Mouse (Mus musculus): ENCODE data around the gene Gm36079. TPM values are rescaled to one million over a fixed set of nuclear protein-coding genes. Genes with fewer than 3 reads are reported as not detected.
A peak's percentile ranks its signal among the peaks of the same experiment; 100 is the strongest.
"Not testable (repeated sequence)": the region's sequence is repeated elsewhere in the genome, so short reads cannot be mapped to it uniquely, and the experiment has no call there.

Gene Gm36079
- not detected in 2 replicates for polyA plus RNA-seq (2016; fragmentation: Nextera tagmentation; extraction: Ambion mirVana)

DNA sequence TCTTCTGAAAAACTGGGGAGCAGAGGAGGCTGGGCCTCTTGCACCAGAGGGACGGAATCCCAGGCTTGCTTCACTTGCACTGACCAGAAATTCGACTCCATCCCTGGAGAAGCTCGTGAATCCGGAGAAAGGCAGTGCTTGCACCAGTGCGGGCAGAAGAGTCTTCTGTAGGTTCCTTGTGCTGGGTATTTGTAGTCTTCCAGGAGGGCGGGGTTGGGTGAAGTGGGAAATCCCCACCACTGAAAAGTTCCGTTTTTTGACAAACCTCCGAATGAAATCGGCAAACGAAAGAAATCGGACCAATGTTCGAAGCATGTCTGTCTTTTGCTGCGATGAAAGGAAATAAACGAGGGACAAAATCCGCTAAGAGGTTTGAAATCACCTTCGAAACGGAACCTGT lies at the start of gene Gm36079:
Gm36079 (minus strand) TSS at position 101 of the 400 bp plus-strand sequence.
- not testable (repeated sequence) for H3K9ac ChIP-seq; H3K4me2 ChIP-seq (replicated peaks); H3K4me1 ChIP-seq; H3K4me3 ChIP-seq; H3K36me3 ChIP-seq; H3K9me3 ChIP-seq; ATAC-seq (ENCODE audit: low FRiP score, low read depth); H3K27ac ChIP-seq
- H3K27me3 ChIP-seq (replicated peaks), result peaks cover 15% of the 10 kb centered on the region
- 9% methylated on average over 5 of the region's 17 CpGs for WGBS

DNA sequence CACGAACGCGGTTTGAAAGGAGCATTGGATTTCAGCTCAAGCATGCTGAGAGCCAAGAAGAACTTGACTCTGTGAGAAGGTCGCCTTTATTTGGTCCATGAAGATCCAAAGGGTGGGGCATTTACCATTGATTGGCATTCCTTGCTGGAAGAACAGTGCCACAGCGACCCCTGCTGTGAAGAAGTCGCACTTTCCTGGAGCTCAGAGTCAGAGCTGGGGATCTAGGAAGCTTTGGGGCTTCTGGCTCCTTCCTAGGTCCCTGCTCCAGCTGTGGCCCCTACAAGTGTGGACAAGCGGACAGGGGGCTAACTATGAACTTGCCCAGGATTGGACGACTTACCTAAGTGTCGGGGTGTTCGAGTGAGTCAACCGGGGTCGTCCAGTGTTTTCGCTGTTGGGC lies 44.1 kb upstream of the Gm36079 start:
- not testable (repeated sequence) for H3K27ac ChIP-seq; H3K4me3 ChIP-seq; H3K4me1 ChIP-seq; H3K36me3 ChIP-seq; H3K9me3 ChIP-seq; H3K9ac ChIP-seq; H3K4me2 ChIP-seq (replicated peaks); H3K27me3 ChIP-seq (replicated peaks)
- WGBS, result no CpG with 5 or more reads among the region's 13 CpGs
- peak; percentile 41; the same call in 1 of the 2 replicates for ATAC-seq (ENCODE audit: low FRiP score, low read depth)

DNA sequence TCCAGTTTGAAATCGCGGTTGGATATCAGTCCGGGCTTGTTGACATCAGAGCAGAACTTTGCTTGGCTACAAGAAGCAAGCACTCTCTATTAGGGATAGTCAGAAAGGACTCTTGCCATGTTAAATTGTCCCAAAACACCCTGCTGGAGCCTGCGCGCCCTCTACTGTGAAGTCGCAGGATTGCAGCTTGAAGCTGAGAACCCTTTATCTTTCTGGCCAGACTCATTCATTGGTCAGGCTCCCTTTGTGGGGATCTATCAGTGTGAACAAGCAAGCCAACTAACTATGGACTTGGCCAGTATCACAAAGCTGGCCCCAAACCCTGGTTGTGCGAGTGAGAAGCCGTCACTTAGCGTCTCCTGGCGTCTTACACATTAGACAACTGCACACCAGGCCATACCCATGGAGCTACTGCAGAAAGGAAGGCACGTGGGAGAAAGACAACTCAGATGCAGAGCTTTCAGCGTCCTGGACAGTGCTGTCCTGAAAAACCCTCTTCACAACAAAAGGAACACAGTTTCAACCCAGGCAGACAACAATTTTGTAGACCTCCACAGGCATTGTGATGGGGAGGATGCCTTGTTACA lies 43.3 kb upstream of the Gm36079 start:
- no CpG with 5 or more reads among the region's 12 CpGs for WGBS
- H3K27me3 ChIP-seq (replicated peaks); H3K9me3 ChIP-seq; H3K4me1 ChIP-seq; H3K4me2 ChIP-seq (replicated peaks); H3K9ac ChIP-seq; H3K4me3 ChIP-seq; H3K27ac ChIP-seq; H3K36me3 ChIP-seq; ATAC-seq (ENCODE audit: low FRiP score, low read depth): not testable (repeated sequence)

DNA sequence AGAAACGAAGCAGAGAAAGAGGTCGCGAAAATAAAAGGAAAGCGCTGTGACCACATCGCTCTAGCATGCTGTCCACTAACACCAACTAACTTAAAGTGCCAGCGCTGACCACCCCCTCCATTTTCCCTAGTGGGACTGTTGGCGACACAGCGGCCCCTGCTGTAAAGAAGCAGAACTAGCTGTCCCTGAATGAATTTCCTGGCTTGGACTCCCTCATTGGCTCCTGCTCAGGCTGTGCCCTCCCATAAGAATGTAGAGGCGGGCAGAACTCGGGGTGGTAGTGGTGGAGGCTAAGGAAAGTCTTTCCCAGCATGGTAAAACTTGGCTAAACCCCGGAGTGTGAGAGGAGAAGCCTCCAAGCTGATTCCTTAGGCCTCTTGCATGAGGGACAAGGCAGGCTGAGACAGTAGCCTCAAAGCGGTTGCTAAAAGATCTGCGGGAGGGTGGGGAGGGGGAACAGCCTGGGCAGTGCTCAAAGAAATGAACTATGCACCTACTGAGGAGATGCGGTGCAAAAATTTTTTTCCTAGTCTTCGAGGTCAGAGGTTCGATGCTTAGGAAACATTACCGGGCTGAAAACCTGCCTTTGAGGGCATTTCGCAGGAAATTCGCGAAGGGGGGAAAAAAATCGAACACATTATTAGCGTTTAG lies 36.8 kb upstream of the Gm36079 start:
- H3K36me3 ChIP-seq; H3K9me3 ChIP-seq; H3K27me3 ChIP-seq (replicated peaks); H3K9ac ChIP-seq; H3K4me2 ChIP-seq (replicated peaks); H3K27ac ChIP-seq; H3K4me3 ChIP-seq; H3K4me1 ChIP-seq: not testable (repeated sequence)
- no CpG with 5 or more reads among the region's 22 CpGs for WGBS
- ATAC-seq (ENCODE audit: low FRiP score, low read depth), result peak; percentile 93

DNA sequence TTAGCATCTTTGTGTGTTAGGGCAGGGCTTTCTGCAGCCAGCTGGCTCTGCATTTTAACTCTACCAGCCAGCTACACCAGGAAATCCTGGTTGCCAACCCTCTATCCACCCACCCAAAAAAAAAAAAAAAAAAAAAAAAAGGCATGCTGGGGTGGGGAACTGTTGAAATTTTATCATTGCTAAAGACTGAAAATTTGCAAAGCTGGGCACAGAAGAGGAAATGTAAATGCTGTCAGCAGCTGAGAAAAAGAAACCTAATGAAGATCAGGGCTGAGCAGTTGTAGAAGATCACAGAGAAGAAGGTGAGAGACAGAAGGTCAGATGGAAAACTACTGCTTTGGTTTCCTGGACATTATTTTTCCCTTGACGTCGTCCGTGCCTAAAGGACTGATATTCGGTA lies 36.1 kb upstream of the Gm36079 start:
- H3K4me3 ChIP-seq; H3K27me3 ChIP-seq (replicated peaks); H3K27ac ChIP-seq; H3K9me3 ChIP-seq; H3K9ac ChIP-seq; ATAC-seq (ENCODE audit: low FRiP score, low read depth); H3K36me3 ChIP-seq; H3K4me2 ChIP-seq (replicated peaks); H3K4me1 ChIP-seq: not testable (repeated sequence)
- WGBS, result no CpG with 5 or more reads among the region's 4 CpGs

DNA sequence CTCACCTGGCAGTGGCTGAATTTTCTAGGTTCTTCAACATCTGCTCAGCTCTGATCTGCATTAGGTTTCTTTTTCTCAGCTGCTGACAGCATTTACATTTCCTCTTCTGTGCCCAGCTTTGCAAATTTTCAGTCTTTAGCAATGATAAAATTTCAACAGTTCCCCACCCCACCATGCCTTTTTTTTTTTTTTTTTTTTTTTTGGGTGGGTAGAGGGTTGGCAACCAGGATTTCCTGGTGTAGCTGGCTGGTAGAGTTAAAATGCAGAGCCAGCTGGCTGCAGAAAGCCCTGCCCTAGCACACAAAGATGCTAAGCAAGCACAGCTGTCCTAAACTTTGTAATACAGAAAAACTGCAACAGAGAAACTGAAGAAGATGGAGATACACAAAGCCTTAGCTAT lies 25.3 kb upstream of the Gm36079 start, which contains the start of gene Gm21188:
Gm21188 (minus strand) TSS at position 110 of the 400 bp plus-strand sequence.
- not testable (repeated sequence) for H3K4me1 ChIP-seq; H3K36me3 ChIP-seq; H3K9ac ChIP-seq; H3K4me2 ChIP-seq (replicated peaks); H3K9me3 ChIP-seq; ATAC-seq (ENCODE audit: low FRiP score, low read depth); H3K27ac ChIP-seq; H3K4me3 ChIP-seq; H3K27me3 ChIP-seq (replicated peaks)

DNA sequence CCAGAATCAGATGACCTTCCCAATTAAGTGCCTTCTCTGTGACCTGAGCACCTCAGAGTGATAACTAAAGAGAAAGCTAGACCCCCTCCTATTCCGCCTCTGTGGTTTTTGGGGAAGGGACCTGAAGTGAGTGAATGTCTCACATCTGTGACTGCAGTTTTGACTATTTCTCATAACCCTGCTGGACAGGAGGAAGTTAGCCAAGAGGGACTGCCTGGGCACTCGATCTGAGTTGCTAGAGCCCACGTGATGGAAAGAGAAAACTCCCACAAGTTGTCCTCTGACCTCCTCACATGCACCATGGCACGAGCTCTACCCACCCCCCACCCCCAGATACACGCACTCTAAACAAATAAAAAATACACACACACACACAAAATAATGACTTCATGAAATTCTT lies 21.8 kb upstream of the Gm36079 start:
- H3K4me3 ChIP-seq; H3K9ac ChIP-seq; H3K27ac ChIP-seq; ATAC-seq (ENCODE audit: low FRiP score, low read depth); H3K4me1 ChIP-seq; H3K36me3 ChIP-seq; H3K9me3 ChIP-seq; H3K27me3 ChIP-seq (replicated peaks); H3K4me2 ChIP-seq (replicated peaks): not testable (repeated sequence)
- no CpG with 5 or more reads among the region's 5 CpGs for WGBS

DNA sequence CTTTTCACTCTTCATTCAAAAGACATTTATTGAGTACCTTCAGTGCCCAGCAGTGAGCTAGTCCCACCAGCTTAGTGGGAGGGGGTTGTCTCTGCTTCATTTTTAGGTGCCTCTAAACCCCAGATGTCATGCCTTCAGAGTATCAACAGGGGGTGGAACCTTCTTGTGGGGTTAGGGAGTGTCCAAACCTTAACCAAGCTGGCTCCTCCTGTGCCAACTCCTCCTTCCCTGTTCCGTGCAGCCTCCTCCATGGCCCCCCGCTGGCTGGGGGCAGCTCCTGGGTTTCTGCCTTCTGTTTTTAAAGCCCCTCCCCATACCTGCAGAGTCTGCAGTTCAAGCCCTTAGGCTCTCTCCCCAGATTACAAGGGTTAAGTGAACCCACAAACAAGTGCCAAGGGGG lies 21.4 kb upstream of the Gm36079 start:
- H3K9me3 ChIP-seq; H3K27me3 ChIP-seq (replicated peaks); H3K4me3 ChIP-seq; H3K27ac ChIP-seq; H3K9ac ChIP-seq; H3K36me3 ChIP-seq; ATAC-seq (ENCODE audit: low FRiP score, low read depth); H3K4me2 ChIP-seq (replicated peaks); H3K4me1 ChIP-seq: not testable (repeated sequence)
- no CpG with 5 or more reads among the region's 2 CpGs for WGBS

DNA sequence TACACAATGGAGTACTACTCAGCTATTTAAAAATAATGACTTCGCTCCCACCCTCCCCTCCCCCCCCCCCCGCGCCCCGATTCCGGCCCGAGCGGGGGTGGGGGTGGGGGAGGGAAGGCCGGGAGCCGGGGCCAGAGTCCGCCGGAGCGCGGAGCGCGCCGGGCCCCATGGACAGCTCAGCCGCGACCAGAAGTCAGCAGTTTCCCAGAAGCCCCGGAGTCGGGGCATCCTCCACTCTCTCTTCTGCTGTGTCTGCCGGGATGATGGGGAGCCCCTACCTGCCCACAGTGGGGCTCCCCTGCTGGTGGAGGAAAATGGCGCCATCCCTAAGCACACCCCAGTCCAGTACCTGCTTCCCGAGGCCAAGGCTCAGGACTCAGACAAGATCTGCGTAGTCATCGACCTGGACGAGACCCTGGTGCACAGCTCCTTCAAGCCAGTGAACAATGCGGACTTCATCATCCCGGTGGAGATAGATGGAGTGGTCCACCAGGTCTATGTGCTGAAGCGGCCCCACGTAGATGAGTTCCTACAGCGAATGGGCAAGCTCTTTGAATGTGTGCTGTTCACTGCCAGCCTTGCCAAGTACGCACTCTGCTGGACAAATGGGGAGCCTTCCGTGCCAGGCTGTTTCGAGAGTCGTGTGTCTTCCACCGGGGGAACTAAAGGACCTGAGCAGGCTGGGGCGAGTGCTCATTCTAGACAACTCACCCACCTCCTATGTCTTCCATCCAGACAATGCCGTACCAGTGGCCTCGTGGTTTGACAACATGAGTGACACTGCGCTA lies 19.8 kb upstream of the Gm36079 start:
- H3K4me1 ChIP-seq; H3K4me3 ChIP-seq; H3K9ac ChIP-seq; H3K27me3 ChIP-seq (replicated peaks); H3K36me3 ChIP-seq; H3K4me2 ChIP-seq (replicated peaks); H3K9me3 ChIP-seq; H3K27ac ChIP-seq: not testable (repeated sequence)
- 1% methylated on average over 9 of the region's 40 CpGs for WGBS
- ATAC-seq (ENCODE audit: low FRiP score, low read depth), result peak; percentile 53; the same call in 1 of the 2 replicates

DNA sequence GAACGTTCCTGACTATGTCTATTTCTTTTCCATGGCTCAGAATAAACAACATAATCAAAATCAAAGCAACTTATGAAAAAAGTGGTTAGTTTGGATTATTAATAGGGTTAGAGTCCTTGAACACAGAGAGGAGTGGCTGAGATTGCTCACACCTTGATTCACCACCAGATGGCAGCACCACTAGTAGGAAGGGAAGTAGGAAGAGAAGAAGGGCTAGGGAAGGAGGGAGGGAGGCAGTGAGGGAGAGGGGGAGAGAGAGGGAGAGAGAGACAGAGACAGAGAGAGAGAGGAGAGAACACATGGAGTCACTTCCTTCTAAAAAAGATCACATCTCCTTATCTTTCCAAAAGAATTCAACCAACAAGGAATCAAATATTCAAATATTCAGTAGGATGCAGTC lies 14.3 kb upstream of the Gm36079 start:
- not testable (repeated sequence) for H3K9ac ChIP-seq; H3K27ac ChIP-seq; H3K9me3 ChIP-seq; H3K4me2 ChIP-seq (replicated peaks); H3K4me1 ChIP-seq; H3K36me3 ChIP-seq; H3K4me3 ChIP-seq
- no CpG with 5 or more reads among the region's 1 CpGs for WGBS
- peak; percentile 48 for ATAC-seq (ENCODE audit: low FRiP score, low read depth)
- H3K27me3 ChIP-seq (replicated peaks), result peaks cover 11% of the 10 kb centered on the region

DNA sequence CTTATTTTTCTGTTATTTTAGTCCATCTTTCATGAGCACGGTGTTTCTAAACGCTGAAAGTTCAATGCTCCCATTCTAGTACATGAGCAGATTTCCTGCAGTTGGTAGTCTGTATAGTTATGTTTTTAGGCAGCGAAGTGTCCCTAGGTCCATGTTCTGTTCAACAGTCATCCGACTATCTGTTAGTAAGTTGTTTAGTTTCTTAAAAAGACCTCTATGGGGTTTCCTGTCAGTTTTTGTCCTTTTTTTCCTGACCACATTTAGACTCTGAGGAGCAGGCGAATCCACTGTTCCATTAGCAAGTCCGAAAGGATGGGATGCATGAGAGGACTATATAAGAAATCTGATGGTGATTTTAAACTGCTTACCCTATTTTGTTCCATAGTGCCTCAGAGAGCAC lies 11.1 kb upstream of the Gm36079 start:
- peaks cover 16% of the 10 kb centered on the region for H3K27me3 ChIP-seq (replicated peaks)
- not testable (repeated sequence) for H3K9me3 ChIP-seq; H3K36me3 ChIP-seq; H3K4me3 ChIP-seq; ATAC-seq (ENCODE audit: low FRiP score, low read depth); H3K4me1 ChIP-seq; H3K9ac ChIP-seq; H3K4me2 ChIP-seq (replicated peaks); H3K27ac ChIP-seq
- 5% methylated on average over 6 of the region's 6 CpGs for WGBS

DNA sequence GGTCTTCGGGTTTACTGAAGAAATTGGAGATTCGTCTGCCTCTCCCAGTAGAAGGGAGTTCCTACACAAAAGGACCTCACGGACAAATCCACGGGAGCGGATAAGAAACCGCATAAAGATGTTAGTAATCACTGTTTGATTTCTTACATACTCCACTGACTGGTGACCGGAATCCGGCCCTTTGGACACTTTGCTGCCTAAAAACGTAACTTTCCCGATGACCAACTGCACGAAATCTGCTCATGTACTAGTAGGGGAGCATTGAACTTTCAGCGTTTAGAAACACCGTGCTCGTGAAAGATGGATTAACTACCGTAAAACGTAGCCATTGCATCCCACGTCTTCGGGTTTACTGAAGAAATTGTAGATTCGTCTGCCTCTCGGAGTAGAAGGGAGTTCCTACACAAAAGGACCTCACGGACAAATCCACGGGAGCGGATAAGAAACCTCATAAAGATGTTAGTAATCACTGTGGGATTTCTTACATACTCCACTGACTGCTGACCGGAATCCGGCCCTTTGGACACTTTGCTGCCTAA lies 9.8 kb upstream of the Gm36079 start:
- ATAC-seq (ENCODE audit: low FRiP score, low read depth); H3K27ac ChIP-seq; H3K4me1 ChIP-seq; H3K9me3 ChIP-seq; H3K36me3 ChIP-seq; H3K4me3 ChIP-seq; H3K9ac ChIP-seq; H3K4me2 ChIP-seq (replicated peaks): not testable (repeated sequence)
- peaks cover 16% of the 10 kb centered on the region for H3K27me3 ChIP-seq (replicated peaks)
- under 1% methylated on average over 25 of the region's 25 CpGs for WGBS

Data from neural tube, embryonic 12.5 days (tissue).